Mouse (Mus musculus): Measurements from ENCODE around the gene Nek8. TPM values are rescaled to one million over a fixed set of nuclear protein-coding genes. Genes with fewer than 3 reads are reported as not detected.

The Nek8 gene
- polyA plus RNA-seq, 1 experiment from 2014 or later, result 18.4 TPM

Small RNAs within 50 kb of the gene (microRNA-seq; reads per million reads assigned to microRNA genes)
- not detected for gene Mir7653 (ENCODE audit: borderline number of aligned reads)

Other genes starting within 250 kb of the Nek8 start
- gene Sez6, start 245.9 kb downstream of the Nek8 start, polyA plus RNA-seq (2015; fragmentation: Nextera tagmentation; extraction: Ambion mirVana), result 0.60 and 1.3 TPM in 2 replicates
- 16.8 and 18.4 TPM in 2 replicates for gene Phf12, start 193.9 kb downstream of the Nek8 start, polyA plus RNA-seq (2015; fragmentation: Nextera tagmentation; extraction: Ambion mirVana)
- gene Dhrs13, start 144.4 kb downstream of the Nek8 start, polyA plus RNA-seq (2015; fragmentation: Nextera tagmentation; extraction: Ambion mirVana), result 18.5 and 19.7 TPM in 2 replicates
- gene Flot2, start 138.7 kb downstream of the Nek8 start, polyA plus RNA-seq (2015; fragmentation: Nextera tagmentation; extraction: Ambion mirVana), result 65.5 and 65.7 TPM in 2 replicates
- gene Eral1, start 96.3 kb downstream of the Nek8 start, polyA plus RNA-seq (2015; fragmentation: Nextera tagmentation; extraction: Ambion mirVana), result 33.3 and 33.6 TPM in 2 replicates
- gene Fam222b, start 82.0 kb downstream of the Nek8 start, polyA plus RNA-seq (2015; fragmentation: Nextera tagmentation; extraction: Ambion mirVana), result 14.4 and 17.3 TPM in 2 replicates
- 83.1 and 89.3 TPM in 2 replicates for gene Traf4, start 11.1 kb downstream of the Nek8 start, polyA plus RNA-seq (2015; fragmentation: Nextera tagmentation; extraction: Ambion mirVana)
- 30.3 and 32.8 TPM in 2 replicates for gene Tlcd1, start within 50 bp of the Nek8 start, polyA plus RNA-seq (2015; fragmentation: Nextera tagmentation; extraction: Ambion mirVana)
- gene Rpl23a, start 6.9 kb upstream of the Nek8 start, polyA plus RNA-seq (2015; fragmentation: Nextera tagmentation; extraction: Ambion mirVana), result 1,371 and 1,410 TPM in 2 replicates
- 164 and 171 TPM in 2 replicates for gene Rab34, start 11.8 kb upstream of the Nek8 start, polyA plus RNA-seq (2015; fragmentation: Nextera tagmentation; extraction: Ambion mirVana)
- gene Proca1, start 16.7 kb upstream of the Nek8 start, polyA plus RNA-seq (2015; fragmentation: Nextera tagmentation; extraction: Ambion mirVana), result 3.1 and 4.7 TPM in 2 replicates
- 95.5 and 105 TPM in 2 replicates for gene Sdf2, start 69.1 kb upstream of the Nek8 start, polyA plus RNA-seq (2015; fragmentation: Nextera tagmentation; extraction: Ambion mirVana)
- 27.8 and 28.5 TPM in 2 replicates for gene Supt6, start 69.3 kb upstream of the Nek8 start, polyA plus RNA-seq (2015; fragmentation: Nextera tagmentation; extraction: Ambion mirVana)
- 63.8 and 74.0 TPM in 2 replicates for gene 2610507B11Rik, start 85.1 kb upstream of the Nek8 start, polyA plus RNA-seq (2015; fragmentation: Nextera tagmentation; extraction: Ambion mirVana)
- 0.29 TPM in 2 replicates for gene BC030499, start 114.2 kb upstream of the Nek8 start, polyA plus RNA-seq (2015; fragmentation: Nextera tagmentation; extraction: Ambion mirVana)
- 29.2 and 30.3 TPM in 2 replicates for gene Spag5, start 124.9 kb upstream of the Nek8 start, polyA plus RNA-seq (2015; fragmentation: Nextera tagmentation; extraction: Ambion mirVana)
- 30.1 and 36.8 TPM in 2 replicates for gene Aldoc, start 146.3 kb upstream of the Nek8 start, polyA plus RNA-seq (2015; fragmentation: Nextera tagmentation; extraction: Ambion mirVana)
- 78.0 and 84.9 TPM in 2 replicates for gene Pigs, start 151.7 kb upstream of the Nek8 start, polyA plus RNA-seq (2015; fragmentation: Nextera tagmentation; extraction: Ambion mirVana)
- 46.9 and 54.2 TPM in 2 replicates for gene Unc119, start 166.8 kb upstream of the Nek8 start, polyA plus RNA-seq (2015; fragmentation: Nextera tagmentation; extraction: Ambion mirVana)
- 4.2 and 4.6 TPM in 2 replicates for gene Foxn1, start 209.9 kb upstream of the Nek8 start, polyA plus RNA-seq (2015; fragmentation: Nextera tagmentation; extraction: Ambion mirVana)
- 0.07 and 0.11 TPM in 2 replicates for gene Slc13a2, start 245.5 kb upstream of the Nek8 start, polyA plus RNA-seq (2015; fragmentation: Nextera tagmentation; extraction: Ambion mirVana)

Measured in embryonic facial prominence, embryonic 15.5 days (tissue).